Mouse (Mus musculus): Measurements from ENCODE around the gene Casz1. TPM values are rescaled to one million over a fixed set of nuclear protein-coding genes. Genes with fewer than 3 reads are reported as not detected.

Casz1 gene
- total RNA-seq, 2 experiments from 2014 or later, result 1.1 to 1.3 TPM

- DNase-seq (ENCODE audit: low spot score in 2 of 2), result no peak
These were observed 71.9 kb downstream of the Casz1 start for GRCm38 (mm10) chr4:148876166-148876565.

DNA sequence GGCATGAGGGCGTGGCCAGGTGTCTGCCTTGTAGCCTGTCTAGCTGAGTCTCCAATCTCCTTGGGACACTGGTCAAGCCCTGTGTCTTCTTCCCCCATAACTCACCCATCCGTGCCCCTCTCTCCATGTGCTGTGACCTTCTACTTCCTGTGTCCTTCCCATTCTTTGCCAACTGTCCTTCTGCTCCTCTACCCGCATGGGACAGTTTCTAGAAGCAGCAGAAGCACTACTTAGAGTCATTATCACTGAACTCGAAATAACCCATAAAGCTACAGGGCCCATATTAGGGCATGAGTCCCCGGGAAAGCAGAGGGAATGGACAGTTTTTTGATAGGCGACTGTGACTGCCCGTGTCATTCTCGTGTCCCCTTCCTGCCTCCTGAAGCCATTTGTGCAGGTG lies 72.6 kb downstream of the Casz1 start:
- no peak for DNase-seq (ENCODE audit: low spot score in 2 of 2)

GRCm38 (mm10) chr4:148878192-148878983 lies 74.2 kb downstream of the Casz1 start:
- DNase-seq (ENCODE audit: low spot score in 2 of 2), result no peak

DNA sequence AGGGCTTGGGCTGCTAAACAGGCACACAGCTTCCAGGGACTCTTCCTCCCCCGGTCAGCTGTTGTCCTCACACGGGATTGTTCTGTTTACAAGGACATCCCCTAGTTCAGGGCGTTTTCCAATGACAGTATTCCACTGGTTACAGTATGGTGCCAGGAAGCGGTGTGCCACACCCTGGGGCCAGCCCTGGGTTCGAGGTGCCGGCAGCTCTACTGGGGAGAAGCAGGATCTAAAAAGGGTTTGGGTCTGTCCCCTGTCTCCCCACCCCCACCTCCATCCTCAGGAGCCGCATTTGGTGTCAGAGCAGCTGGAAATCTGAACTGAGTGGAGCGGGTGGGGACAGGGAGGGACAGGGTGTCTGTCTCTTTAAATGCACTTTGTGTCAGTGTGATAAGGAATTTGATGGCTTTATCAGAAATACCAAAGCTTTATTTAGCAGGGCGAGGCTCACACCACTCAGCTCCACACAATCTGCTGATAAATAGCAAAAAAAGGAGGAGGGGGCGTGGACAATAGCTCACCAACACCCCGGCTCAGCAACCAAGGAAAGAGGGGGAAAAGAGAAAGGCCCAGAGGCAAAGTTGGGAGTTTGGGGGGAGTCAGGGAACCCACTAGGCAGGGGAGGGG lies 74.9 kb downstream of the Casz1 start:
- no peak for DNase-seq (ENCODE audit: low spot score in 2 of 2)

GRCm38 (mm10) chr4:148879631-148880030 lies 75.4 kb downstream of the Casz1 start:
- no peak for DNase-seq (ENCODE audit: low spot score in 2 of 2)

DNA sequence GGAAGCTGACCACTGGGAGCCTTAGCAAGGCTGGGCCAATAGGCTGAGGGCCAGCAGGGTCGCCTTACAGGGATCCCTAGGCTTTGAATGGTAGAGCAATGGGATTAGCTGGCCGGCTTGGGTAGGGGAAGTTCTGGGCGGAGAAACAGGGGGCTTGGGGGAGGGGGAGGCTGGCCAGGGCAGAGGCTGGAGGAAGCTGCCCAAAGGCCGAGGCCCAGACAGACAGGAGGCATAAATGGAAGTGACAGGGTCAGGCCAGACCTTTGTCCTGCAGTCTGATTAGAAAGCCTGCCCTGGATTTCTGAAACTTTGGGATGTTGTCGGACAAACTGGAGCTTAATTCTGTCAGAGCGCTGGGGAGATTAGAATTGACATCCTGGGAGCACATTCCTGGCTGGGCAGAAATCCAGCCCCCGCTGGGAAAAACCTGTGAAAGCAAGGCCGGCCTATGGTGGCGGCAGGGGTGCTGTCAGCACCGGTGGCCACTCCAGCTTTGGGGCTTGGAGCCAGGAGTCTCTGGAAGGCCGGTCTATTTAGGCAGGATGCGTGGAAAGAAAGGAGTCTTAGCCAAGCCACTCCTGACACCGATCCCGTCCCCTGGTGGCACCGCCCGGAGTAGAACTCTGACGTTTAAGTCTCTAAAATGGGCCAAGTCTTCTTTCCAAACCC lies 76.9 kb downstream of the Casz1 start:
- no peak for DNase-seq (ENCODE audit: low spot score in 2 of 2)

DNA sequence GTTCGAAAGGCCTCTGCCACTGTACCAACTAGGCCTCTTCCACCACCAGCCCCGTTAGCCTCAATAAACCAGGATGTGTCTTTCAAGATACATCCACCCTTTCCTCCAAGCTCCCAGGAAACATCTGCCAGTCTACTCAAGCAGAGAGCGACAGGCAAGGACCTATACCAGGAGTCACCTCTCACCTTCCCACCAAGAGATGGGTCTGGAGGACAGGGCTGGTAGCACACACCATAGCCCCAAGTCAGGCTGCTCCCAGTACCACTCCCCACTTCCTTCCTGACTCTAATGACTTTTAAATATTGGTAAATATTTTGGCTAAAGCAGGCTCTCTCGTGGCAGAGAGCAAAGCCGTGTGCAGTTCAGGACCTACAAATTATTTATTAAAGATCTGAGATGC lies 77.6 kb downstream of the Casz1 start:
- DNase-seq (ENCODE audit: low spot score in 2 of 2), result no peak

- no peak for DNase-seq (ENCODE audit: low spot score in 2 of 2)
These were observed 78.2 kb downstream of the Casz1 start for GRCm38 (mm10) chr4:148882360-148882929.

- DNase-seq (ENCODE audit: low spot score in 2 of 2), result no peak
These were observed 80.4 kb downstream of the Casz1 start for GRCm38 (mm10) chr4:148884596-148884995.

GRCm38 (mm10) chr4:148885401-148885800 lies 81.2 kb downstream of the Casz1 start:
- DNase-seq (ENCODE audit: low spot score in 2 of 2), result no peak

GRCm38 (mm10) chr4:148885921-148886540 lies 81.8 kb downstream of the Casz1 start:
- no peak for DNase-seq (ENCODE audit: low spot score in 2 of 2)

GRCm38 (mm10) chr4:148888229-148888628 lies 84.0 kb downstream of the Casz1 start:
- DNase-seq (ENCODE audit: low spot score in 2 of 2), result no peak

- DNase-seq (ENCODE audit: low spot score in 2 of 2), result no peak
These were observed 84.8 kb downstream of the Casz1 start for GRCm38 (mm10) chr4:148889011-148889410.

GRCm38 (mm10) chr4:148890442-148890841 lies 86.2 kb downstream of the Casz1 start:
- DNase-seq (ENCODE audit: low spot score in 2 of 2), result no peak

DNA sequence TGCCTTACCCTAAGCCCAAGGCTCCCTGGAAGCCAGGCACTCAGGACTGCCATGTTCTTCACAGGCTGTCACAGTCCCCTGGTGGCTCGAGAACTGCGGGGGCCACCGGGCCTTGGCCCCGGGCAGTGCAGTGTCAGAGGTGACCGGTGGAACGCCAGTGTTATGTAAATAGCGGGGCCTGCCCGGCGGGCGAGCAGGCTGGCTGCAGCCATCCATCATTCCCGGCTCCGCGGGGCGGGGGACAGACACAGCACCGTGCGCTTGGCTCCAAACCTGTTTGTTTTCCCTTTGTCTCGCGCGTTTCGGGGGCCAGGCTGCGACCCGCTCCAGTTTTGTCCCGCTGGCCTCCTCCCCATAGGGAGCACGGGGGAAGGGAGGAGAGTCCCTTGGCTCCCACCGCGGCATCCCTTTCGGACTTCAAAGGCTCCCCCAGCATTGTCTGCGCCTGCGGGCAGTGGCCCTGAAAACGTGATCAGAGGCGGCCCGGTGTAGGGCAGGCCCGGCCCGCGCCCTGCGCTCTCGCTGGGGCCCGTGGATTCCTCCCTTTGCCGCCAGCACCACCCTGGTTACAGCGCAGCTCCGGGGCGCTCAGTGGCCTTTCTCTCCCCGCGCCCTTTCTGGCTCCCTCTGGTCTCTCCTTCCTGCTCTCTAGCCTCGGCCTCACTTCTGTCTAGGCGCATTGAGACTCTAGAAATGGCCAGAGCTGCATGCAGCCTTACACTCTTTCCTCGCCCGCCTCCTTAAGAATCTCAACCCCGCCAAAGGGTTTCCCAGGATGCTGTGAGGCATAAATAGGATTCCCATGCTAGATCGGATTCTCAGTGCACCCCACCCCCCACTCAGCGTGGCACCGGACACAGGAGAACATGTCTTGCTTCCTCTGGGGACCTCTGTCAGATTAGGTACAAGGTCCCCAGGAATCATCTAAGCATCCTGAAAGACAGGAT lies 86.9 kb downstream of the Casz1 start:
- DNase-seq (ENCODE audit: low spot score in 2 of 2), result no peak

DNA sequence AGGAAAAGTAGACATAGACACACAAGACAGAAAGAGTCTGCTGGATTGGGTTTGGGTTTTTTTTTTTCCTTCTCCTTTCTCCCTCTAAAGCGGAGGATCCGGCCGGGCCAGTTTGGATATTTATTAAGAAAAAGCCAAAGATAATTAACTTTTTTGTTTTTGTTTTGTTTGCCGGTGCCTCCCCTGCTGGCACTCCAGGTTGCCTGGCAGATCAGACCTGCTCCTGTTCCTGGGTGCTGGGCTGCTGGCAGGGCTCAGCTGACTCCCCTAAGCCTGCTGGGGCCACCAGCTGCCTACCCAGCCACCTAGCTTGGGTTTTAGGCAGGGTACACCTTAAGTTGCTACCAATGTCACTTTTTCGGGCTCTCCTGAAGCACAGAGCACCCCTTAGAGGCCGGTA lies 91.9 kb downstream of the Casz1 start:
- no peak for DNase-seq (ENCODE audit: low spot score in 2 of 2)

DNA sequence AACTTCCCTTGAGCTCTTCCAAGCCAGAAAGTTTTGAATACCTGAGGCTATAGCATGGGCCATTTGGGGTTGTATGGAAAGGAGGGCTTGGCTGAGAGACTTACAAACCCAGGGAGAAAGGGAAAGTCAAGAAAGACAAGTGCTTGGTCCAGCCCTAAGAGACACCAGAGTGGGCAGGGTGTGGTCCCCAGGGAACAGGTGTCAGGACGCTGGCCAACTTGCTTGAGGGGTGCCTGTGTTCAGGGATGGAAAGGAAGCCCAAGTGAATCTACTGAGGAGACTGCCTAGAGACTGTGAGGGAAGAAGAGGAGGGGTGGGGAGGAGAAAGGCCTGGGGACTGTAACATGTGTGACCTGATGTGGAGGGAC lies 95.7 kb downstream of the Casz1 start:
- DNase-seq (ENCODE audit: low spot score in 2 of 2), result no peak

DNA sequence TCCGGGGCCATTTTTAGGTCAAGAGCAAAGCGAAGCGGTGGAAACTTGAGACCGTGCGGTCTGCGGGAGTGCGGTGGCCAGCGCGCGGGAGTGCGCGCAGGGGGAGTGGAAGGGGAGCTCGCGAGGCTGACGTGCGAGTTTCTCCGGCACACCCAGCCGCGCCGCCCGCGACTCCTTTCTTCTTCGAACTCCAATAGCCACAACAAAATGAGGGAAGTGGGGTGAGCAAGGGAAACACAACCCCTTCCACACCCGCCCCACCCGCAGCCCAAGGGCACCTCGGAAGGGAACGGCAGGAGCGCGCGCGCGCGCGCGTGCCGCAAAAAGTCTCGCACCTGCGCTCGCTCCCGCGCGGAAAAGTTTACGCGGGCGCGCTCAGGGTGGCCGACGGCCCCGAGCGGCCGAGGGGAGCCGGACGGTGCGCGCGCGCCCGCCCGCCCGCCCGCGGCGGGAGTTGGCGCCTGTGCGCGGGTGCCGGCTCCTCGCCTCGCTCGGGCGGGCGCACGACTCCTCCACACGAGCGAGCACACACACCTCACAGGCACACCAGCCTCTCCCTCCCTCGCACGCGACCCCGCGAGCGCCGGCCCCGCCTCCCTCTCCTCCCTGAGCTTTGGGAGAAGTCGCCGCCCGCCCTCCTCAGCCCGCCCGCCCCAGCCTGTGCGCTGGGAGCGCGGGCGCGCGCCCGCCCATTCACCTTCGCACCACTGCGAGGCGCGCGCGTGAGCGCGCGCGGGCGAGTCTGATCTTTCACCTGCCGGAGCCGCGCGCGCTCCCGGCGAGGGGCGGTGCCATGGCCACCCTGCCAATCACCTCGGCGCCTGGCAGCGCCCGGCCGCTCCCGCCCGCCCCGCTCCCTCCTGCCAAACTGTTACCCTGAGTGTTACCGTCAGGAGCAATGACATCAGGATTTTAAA lies 96.3 kb downstream of the Casz1 start:
- peak in 1 of 2 experiments; percentile 34 for DNase-seq (ENCODE audit: low spot score in 2 of 2)
